Mouse (Mus musculus) kidney, adult 9 months (tissue): ENCODE measurements around the gene Ptprcap.
"Not testable (repeated sequence)": the region's sequence is repeated elsewhere in the genome, so short reads cannot be mapped to it uniquely, and the experiment has no call there.

ENCODE experiments used
- DNase-seq: peaks from one replicate; pipeline ENCODE4 v3.0.0; 2022

The Ptprcap gene

DNA sequence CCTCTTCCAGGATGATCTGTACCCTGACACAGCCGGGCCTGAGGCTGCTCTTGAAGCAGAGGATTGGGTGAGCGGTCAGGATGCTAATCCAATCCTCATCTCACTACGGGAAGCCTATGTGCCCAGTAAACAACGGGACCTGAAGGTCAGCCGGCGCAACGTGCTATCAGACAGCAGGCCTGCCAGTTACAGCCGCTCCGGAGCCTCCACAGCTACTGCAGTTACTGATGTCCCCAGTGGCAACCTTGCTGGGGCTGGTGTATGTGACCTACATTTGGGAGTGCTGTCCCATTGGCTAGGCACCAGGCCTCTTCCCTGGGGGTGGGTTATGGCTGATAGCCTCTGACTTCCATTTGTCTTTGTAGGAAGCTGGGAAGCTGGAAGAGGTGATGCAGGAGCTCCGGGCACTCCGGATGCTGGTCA is at the start of gene Ptprcap:
Gene Ptprcap, plus strand, starts transcription at position 373 of the 423 bp plus-strand sequence.
- DNase-seq: no peak

DNA sequence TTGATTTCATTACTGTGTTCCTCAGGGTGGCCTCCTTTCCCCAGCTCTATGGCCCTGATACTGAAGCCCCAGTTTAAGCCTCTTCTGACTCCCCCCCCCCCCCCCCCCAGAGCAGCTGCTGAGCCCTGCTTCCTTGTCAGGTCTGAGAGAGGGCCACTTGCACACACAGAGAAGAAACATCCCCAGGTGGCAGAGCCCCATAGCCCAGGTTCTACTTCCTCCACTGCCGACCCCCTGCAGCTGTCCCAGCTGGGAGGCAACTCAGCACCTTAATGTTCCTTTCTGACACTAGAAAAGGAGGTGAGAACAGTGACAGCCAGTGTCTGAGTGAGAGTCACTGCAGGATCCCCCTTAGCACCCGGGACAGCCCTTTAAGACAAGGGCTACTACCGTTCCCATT is 49.6 kb upstream of the Ptprcap start:
- no peak for DNase-seq

DNA sequence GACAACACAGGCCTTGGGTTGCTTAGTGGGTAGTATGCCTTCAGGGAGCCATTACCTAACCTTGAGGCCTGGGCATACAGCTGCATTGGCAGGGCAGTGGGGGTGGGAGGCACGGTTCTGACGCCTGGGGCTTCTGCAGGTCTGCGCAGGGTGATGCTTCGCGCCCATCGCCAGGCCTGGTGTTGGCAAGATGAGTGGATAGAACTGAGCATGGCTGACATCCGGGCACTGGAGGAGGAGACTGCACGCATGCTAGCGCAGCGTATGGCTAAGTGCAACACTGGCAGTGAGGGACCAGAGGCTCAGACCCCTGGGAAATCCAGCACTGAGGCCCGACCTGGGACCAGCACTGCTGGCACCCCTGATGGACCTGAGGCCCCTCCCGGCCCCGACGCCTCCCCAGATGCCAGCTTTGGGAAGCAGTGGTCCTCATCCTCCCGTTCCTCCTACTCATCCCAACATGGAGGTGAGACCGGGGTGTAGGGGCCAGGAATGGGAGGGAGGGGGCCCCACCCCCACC is 48.7 kb upstream of the Ptprcap start:
- no peak for DNase-seq

DNA sequence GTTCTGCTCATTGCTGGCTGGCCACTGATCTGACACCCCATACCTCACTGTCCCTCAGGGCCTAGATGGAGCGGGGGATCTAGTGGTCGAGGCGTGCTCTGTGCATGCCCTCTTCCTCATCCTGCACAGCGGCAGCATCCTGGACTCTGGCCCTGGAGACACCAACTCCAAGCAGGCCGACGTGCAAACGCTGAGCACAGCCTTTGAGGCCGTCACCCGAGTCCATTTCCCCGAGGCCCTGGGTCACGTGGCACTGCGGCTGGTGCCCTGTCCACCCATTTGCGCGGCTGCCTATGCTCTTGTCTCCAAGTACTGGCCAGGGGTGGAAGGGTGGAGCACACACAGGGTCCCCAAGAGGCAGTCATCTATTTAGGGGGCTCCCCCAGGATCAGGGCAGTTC is 46.8 kb upstream of the Ptprcap start:
- no peak for DNase-seq

DNA sequence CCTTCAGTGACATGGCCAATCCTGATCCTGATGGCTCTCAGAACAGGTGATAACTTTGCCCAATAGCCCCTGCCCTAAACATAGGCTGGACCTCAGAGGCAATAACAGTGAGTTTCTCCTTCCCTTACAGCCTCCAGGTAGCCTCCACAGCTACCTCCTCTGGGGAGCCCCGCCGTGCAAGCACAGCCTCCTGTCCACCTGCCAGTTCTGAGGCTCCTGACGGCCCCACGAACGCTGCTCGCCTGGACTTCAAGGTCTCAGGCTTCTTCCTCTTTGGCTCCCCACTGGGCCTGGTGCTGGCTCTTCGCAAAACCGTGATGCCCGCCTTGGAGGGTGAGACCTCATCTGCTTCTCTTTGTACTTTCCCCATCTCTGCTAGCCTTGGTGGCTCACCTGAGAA is 44.9 kb upstream of the Ptprcap start:
- DNase-seq: no peak

DNA sequence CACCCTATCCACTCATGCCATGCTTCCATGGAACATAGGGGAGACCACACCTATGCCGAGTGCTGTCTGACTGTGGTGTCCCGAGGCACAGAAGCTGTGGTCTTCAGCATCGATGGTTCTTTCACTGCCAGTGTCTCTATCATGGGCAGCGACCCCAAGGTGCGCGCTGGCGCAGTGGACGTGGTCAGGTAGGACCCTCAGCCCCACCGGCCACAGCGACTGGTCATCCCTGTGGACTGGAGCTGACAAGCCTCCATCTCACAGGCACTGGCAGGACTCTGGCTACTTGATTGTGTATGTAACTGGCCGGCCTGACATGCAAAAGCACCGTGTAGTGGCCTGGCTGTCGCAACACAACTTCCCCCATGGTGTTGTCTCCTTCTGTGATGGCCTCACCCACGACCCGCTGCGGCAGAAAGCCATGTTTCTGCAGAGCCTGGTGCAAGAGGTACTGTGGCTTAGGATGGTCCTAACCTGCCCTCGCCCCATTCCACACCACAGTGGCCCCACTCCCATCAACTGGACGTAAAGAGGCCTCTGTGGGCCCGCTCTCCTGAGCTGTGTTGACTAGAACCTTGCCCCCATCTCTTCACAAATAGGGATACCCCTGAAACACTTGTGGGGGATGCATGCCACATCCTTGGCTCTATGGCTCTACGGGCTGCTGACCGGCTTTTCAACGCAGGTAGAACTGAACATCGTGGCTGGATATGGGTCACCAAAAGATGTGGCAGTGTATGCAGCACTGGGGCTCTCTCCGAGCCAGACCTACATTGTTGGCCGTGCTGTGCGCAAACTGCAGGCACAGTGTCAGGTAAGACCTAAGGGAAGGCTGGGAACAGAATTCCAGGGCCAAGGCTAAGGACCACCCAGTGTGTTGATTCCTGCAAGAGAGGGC is 41.1 kb upstream of the Ptprcap start:
- DNase-seq: no peak

DNA sequence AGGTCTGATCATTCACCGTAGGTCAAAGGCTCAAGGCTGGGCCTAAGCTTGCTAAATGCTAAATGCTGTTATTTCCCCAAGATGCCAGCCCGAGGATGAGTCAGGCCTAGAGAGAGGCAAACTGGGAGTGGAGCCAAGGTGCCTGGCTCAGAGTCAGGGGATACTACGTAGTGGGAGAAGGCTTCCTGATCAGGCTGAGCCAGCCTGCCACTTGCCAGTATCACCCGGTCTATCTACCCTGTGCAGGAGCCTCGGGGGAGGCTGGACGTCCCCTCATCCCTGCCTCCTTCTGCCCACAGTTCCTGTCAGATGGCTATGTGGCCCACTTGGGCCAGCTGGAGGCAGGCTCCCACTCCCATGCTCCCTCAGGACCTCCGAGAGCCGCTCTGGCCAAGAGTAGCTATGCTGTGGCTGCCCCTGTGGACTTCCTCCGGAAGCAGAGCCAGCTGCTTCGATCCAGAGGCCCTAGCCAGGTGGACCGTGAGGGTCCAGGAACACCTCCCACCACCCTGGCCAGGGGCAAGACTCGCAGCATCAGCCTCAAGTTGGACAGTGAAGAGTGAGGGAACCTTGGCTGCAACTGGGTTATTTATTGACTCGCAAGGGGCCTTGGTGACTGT is 40.1 kb upstream of the Ptprcap start:
- DNase-seq: peak; percentile 91

DNA sequence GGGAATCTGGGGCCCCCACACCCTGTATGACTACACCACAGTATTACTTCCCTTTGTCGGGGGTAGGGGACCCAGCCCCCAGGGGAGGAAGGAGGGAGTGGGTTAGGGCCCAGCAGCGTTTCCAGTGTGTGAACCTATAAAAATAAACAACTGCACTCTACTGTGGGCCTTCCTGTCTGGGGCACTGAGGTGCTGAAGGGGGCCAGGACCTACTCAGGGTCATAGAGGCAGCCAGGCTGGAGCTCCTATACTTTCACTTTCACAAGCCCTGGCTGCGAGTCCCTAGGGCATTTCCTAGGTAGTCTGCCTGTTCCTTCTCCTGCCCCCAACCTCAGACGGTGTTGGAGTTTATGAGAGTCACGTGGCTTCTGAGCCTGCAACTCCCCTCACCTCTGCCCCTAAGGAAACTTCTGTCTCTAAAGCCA is 39.6 kb upstream of the Ptprcap start:
- peak; percentile 67 for DNase-seq

DNA sequence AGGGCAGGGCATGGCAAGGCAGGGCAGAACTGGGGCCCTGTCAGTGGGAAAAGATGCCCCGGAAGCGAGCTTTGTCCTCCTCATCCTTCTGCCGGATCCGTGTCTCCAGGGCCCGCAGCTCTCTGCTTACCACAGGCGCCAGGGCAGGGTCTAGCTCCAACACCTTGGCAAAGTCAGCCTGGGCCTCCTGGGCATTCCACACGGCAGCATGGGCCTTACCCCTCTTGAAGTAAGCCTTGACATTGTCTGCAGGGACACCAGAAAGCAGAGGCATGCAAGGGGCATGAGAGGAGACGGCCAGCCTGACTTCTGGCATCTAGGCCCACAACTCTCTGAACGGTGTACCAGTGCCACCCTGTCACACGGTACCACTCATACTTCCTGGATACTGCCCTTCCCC is 38.9 kb upstream of the Ptprcap start:
- DNase-seq: no peak

DNA sequence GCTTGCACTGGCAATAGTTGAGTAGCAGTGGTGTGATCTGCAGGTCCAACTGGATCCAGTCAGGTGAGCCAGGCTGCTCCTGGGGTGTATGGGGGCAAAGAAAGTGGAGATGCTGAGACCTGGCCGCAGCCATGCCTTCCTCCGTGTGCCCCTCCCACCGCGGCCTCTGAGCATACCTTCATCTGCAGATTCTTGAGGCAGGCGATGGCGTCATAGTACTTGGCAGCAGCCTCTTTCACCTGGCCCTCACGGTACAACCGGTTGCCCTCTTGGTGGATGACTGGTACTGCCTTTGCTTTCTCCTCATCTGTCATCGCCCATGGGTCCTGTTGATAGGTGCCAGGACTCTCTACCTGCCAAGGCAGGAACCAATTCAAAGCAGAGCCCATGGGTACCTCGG is 38.3 kb upstream of the Ptprcap start:
- no peak for DNase-seq

DNA sequence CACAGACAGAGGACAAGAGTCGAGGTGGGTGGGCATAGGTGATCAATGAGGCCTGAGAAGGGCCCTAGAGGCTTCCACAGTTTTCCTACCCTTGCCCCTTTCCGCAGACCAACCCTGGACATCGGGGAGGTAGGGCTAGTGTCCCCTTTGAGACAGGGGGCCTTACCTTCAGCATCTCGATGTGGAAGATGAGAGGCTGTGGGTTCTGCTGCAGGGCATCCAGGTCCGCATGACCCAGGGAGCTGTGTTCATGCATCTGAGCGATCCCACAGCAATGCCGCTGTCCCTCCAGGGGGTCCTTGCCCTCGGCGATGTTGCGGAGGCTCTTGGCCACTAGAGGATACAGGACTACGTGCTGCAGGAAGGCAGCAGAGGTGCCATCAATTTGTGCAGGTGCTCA is 37.6 kb upstream of the Ptprcap start:
- DNase-seq: no peak

DNA sequence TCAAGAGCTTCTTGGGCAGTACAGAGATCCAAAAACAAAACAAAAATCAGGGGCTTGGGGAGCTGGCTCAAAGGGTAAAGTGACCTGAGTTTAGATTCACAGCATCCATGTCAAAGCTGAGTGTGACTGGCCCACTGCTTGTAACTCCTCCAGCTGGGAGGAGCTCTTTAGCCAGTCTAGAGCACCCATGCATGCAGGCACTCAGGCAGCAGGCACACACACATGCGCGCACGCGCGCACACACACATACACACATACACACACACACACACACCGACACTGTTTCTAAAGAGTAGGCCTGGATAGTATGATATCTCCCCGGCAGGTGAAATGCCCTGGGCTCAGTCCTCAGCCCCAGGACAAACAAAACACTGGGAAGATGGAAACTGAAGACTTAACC is 36.4 kb upstream of the Ptprcap start:
- no peak for DNase-seq

DNA sequence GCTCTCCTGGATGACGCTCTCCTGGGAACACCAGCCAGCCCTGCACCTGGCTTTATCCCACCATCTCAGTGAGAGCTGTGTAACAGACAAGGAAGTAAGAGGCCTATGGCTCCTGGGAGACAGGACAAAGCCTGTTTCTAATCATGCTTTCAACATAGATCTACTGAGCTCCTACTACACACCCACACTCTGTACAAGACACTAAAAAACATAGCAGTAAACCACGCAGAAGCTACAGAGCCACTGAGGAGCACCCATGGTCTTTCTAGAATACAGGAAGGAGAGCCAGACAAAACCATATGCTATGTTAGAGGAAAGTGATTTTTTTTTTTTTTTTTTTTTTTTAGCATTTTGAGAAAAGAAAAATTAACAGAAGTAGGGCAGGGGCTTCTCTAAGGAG is 35.1 kb upstream of the Ptprcap start:
- no peak for DNase-seq

DNA sequence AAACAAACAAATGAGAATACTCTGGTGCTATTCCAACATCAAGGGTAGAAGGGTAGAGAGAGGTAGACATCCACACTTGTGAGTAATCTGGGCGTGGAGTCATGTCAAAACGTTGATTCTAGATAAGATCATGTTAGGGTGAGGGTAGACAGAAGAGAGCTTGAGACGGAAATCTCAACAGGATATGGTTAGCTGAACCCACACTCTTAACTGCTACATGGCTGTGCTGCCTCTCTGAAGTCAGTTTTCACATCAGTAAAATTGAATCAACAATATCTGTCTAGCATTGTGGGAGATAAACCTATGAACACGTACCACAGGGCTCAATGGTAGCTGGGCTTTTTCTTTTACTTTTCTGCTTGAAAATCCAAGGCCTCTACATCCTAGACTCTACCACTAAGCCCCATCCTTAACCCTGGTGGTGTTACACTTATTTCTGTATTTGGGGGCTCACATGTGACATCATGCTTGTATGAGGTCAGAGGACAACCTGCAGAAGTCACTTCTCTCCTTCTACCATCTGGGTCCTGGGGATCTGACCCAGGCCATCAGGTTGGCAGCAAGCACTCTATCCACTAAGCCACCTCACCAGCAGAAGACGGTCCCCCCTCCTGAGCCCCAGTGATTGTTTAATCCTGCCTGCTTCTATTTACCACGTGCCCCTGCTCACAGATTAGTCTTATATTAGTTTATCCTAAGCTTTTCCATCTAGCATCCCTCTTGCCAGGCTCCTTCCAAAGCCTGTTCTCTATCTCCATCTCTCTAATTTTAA is 33.5 kb upstream of the Ptprcap start:
- DNase-seq: no peak

DNA sequence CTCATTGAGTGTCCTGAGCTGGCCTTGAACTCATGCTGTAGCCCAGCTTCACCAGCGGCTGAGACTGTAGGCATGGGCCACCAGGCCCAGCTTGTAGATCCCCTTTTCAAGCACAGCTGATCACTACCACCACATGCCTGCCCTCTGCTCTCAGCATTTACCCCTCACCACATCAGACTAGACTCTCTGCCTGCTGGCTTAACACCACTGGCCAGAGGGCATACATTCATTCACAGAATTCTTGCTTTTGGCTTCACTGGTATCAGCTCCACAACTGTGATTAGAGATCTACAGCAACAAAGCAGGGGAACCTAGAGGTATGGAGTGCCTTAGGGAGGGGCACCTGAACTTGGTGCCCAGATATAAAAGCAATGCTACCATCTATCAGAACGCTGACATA is 32.9 kb upstream of the Ptprcap start:
- DNase-seq: no peak

DNA sequence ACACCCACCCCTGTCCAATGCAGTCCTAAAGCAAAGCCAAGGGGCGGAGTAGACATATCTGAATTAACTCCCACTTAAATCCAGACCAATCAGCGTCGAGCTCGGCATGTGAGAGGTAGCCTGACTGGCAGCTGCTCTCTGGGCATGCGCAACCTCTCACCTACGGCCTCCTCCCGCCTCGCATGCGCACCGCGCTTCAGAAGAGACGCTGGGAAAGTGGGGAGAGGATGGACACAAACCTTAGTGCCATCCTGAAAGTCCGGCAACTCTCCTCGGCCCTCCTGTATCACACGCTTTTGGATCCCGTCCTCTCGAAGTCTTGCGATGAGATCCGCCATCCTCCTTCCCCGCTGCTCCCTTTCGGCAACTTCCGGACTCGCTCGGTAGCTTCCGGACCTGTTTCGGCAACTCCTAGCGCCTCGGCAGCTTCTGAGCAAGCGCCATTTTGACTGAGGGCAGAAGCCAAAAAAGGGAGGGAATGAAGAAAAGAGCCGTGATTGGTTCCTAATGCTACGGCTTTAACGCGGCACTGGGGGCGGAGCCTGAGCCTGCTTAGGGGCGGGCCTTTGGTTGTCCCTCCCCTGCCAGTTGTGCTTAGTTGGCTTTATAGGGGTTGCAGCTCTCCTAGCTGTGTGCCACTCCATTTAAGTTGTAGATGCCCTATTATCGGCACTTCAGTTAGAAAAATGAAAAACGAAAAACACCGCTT is 32.2 kb upstream of the Ptprcap start:
- DNase-seq: peak; percentile 100

DNA sequence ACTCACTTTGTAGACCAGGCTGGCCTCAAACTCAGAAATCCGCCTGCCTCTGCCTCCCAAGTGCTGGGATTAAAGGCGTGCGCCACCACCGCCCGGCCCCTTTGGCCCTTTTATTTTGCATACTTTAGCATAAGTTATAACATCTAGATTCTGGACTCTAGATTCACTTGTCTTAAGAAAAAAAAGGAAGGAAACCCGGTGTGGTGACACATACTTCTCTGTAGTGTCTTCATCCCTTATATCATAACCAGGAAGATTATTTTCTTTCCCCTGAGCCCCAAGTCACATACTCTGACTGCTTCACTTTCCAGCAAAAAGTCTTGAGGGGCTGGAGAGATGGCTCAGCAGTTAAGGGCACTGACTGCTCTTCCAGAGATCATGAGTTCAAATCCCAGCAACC is 31.5 kb upstream of the Ptprcap start:
- DNase-seq: not testable (repeated sequence)

DNA sequence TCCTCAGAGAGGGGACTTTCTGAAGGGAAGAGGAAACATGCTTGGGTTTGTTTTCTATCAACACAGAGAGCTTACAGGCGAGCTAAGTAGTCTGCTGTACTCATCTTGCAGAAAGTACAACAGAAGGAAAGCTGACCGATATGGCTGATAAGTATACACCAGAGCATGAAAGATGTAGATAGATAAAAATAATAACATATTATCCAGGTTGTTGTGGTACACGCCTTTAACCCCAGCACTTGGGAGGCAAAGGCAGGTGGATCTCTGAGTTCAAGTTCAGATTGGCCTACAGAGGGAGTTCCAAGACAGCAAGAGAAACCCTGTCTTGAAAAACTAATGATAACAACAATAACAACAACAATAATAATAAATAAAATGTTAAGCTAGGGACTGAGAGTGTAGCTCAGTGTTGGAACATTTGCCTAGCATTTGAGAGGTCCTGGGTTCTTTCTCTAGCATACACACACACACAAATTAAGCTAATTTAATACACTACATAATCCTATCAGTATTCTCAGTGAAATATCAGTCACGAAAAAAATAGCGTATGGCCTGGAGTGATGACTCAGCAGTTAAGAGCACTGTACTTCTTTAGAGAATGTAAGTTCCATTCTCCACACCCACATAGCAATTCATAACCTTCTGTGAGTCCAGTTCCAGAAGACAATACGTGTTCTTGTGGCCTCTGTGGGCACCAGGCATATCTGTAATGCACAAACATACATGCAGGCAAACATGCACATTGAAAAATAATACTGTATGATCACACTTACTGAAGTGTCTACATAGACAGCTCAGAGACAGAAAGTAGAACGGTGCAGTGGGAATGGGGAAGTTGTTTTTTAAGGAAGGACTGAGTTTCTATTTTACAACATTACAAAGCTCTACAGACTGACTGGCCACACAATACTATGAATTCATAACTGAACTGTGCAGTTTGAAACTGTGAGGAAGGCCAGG is 30.7 kb upstream of the Ptprcap start:
- DNase-seq: no peak

DNA sequence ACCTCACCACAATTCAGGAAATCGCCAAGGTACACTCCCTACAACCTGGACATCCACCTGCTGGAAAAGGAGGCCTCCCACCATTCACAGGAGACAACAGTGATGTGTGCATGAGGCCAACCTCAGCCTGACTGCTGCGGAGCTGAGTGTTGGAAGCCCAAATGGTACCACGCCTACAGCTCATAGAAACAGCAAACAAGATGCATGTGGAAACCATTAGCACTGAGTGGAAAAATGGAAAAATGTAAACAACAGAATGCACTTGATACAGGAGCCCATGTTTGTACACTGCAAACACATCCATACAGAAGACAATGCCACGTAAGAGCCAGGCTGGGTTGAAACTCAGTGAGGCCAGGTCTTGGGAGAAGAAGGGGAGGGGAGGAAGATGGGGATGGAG is 29.0 kb upstream of the Ptprcap start:
- no peak for DNase-seq

DNA sequence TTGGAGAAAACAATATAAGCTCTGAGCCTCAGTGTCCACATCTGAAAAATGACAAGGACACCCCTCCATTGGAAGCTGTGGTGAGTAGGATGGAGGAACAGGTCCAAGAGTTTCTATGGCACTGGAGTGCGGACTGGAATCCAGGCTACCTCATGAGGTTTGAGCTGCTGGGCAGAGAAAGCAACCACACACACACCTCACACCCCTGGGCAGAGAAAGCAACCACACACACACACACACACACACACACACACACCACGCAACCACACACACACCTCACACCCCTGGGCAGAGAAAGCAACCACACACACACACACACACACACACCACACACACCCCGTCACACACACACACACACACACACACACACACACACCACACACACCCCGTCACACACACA is 28.1 kb upstream of the Ptprcap start:
- not testable (repeated sequence) for DNase-seq
